Mouse (Mus musculus): ENCODE results near the gene Gm10801. TPM values are rescaled to one million over a fixed set of nuclear protein-coding genes. Genes with fewer than 3 reads are reported as not detected.
"Not testable (repeated sequence)": the region's sequence is repeated elsewhere in the genome, so short reads cannot be mapped to it uniquely, and the experiment has no call there.

Gene Gm10801
- polyA plus RNA-seq (2015; fragmentation: Nextera tagmentation; extraction: Ambion mirVana): not detected in 2 replicates

DNA sequence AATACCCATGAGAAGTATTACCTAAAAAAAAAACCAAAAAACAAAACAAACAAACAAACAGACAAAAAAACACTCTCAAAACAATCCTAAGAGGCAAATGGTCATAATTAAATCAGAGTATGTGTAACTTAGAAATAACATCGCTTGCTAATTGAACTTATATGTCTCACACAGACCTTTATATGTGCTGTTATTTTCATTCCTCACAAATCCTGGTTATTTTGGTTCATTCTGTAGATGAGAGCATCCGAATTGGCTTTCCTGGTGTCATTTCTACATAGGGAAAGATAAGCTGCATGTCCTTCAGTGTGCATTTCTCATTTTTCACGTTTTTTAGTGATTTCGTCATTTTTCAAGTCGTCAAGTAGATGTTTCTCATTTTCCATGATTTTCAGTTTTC lies at the start of gene Gm10801:
Gene Gm10801, plus strand, starts transcription at position 301 of the 400 bp plus-strand sequence.
- not testable (repeated sequence) for H3K36me3 ChIP-seq; H3K9me3 ChIP-seq (replicated peaks); ATAC-seq (ENCODE audit: low read depth); H3K4me2 ChIP-seq; DNase-seq; H3K9ac ChIP-seq; H3K27me3 ChIP-seq; H3K4me3 ChIP-seq (replicated peaks); H3K27ac ChIP-seq; H3K4me1 ChIP-seq (replicated peaks)
- 66% methylated on average over 4 of the region's 5 CpGs for WGBS (ENCODE audit: insufficient replicate concordance)

DNA sequence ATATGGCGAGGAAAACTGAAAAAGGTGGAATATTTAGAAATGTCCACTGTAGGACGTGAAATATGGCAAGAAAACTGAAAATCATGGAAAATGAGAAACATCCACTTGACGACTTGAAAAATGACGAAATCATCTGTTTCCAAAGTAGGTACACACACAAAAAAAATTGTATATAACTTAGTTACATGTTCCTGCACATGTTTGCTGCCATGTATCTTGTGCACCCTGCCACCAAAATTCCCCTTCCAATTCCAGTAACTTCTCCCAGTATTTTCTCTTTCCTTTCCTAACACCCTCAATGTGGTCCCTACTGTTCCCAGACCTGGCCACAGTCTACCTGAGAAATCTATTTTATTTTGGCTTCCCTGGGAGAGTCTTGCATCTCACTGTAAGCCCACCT lies 5.2 kb downstream of the Gm10801 start, which contains the start of gene Gm10800:
Gene Gm10800, minus strand, starts transcription at position 101 of the 400 bp plus-strand sequence.
- not testable (repeated sequence) for H3K4me3 ChIP-seq (replicated peaks); H3K9ac ChIP-seq

DNA sequence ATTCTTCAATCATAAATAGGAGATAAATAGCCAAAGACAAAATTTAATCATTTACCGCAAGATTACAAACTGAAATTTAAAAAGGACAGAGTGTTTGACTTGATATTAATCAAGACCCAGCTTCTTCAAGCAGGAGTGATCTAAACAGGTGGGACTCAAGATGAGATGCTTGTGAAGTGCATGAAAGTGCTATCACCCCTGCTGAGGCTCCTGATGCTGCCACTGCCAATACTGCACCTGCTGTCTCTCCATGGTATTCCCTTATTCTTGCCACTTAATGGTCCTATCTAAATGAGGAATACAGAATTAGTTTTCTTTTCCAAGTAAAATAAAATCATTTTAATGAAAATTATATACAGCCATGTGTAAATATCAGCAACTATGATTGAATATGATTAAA lies 35.5 kb downstream of the Gm10801 start:
- no peak overlapping the region for H3K4me2 ChIP-seq

More for the DNA sequence above, 5.2 kb downstream of the Gm10801 start, which contains the start of gene Gm10800:
- ATAC-seq (ENCODE audit: low read depth); H3K36me3 ChIP-seq; H3K4me1 ChIP-seq (replicated peaks); H3K9me3 ChIP-seq (replicated peaks); H3K27me3 ChIP-seq; H3K27ac ChIP-seq; DNase-seq; H3K4me2 ChIP-seq: not testable (repeated sequence)
- WGBS (ENCODE audit: insufficient replicate concordance): 72% methylated on average over 4 of the region's 4 CpGs

More for the DNA sequence above, 35.5 kb downstream of the Gm10801 start:
- H3K9me3 ChIP-seq (replicated peaks): no peaks in the 10 kb centered on the region
- H3K9ac ChIP-seq: no peak overlapping the region
- DNase-seq (no peak), ATAC-seq (ENCODE audit: low read depth) (no peak)
- H3K27me3 ChIP-seq: no peaks in the 10 kb centered on the region
- WGBS (ENCODE audit: insufficient replicate concordance): 78% methylated on average over 1 of the region's 1 CpGs
- H3K4me3 ChIP-seq (replicated peaks): no peak overlapping the region
- no peaks in the 10 kb centered on the region for H3K36me3 ChIP-seq
- no peaks in the 10 kb centered on the region for H3K4me1 ChIP-seq (replicated peaks)
- no peak overlapping the region for H3K27ac ChIP-seq

Other genes starting within 250 kb of the Gm10801 start
- 0.16 TPM in 1 of 2 replicates, not detected in the other for gene Gm10800, start 5.1 kb downstream of the Gm10801 start, polyA plus RNA-seq (2015; fragmentation: Nextera tagmentation; extraction: Ambion mirVana)